Mouse (Mus musculus) limb, embryonic 13.5 days (tissue): ENCODE data around the gene Frmd4a. TPM values are rescaled to one million over a fixed set of nuclear protein-coding genes. Genes with fewer than 3 reads are reported as not detected.
"Not testable (repeated sequence)": the region's sequence is repeated elsewhere in the genome, so short reads cannot be mapped to it uniquely, and the experiment has no call there.

Experiments
- ATAC-seq: fragments of 200-750 bp; cut with Nextera tagmentation; 2 replicates; pipeline ENCODE4 v1.8.0; 2017; ENCODE audit warnings: low read depth, moderate number of reproducible peaks, moderate TSS enrichment; ENCODE audit not compliant: low FRiP score
- H3K27ac ChIP-seq: fragments of 300-500 bp; sonication (generic); 2 replicates; pipeline ENCODE4 v1.5.1; 2015; ENCODE audit warnings: inconsistent platforms, mild to moderate bottlenecking, moderate library complexity
- H3K27me3 ChIP-seq: fragments of 300-500 bp; sonication (generic); 2 replicates; pipeline ENCODE4 v1.6.1; 2015; ENCODE audit warnings: mild to moderate bottlenecking, inconsistent platforms
- H3K36me3 ChIP-seq: fragments of 300-500 bp; sonication (generic); 2 replicates; pipeline ENCODE4 v1.6.1; 2015; ENCODE audit warnings: inconsistent platforms, mild to moderate bottlenecking, moderate library complexity
- H3K4me1 ChIP-seq: fragments of 300-500 bp; sonication (generic); 2 replicates; pipeline ENCODE4 v1.6.1; 2015; ENCODE audit warnings: inconsistent platforms
- H3K4me2 ChIP-seq: fragments of 300-500 bp; sonication (generic); replicated peaks from 2 replicates; pipeline ENCODE4 v1.6.1; 2015; ENCODE audit warnings: inconsistent platforms, mild to moderate bottlenecking, moderate library complexity
- H3K4me3 ChIP-seq: fragments of 300-500 bp; sonication (generic); 2 replicates; pipeline ENCODE4 v1.5.1; 2015; ENCODE audit warnings: moderate library complexity, mild to moderate bottlenecking, inconsistent platforms
- H3K9ac ChIP-seq: fragments of 300-500 bp; sonication (generic); 2 replicates; pipeline ENCODE4 v1.6.1; 2015; ENCODE audit warnings: mild to moderate bottlenecking, inconsistent platforms
- H3K9me3 ChIP-seq: fragments of 300-500 bp; sonication (generic); 2 replicates; pipeline ENCODE4 v1.6.1; 2016; ENCODE audit warnings: inconsistent platforms
- WGBS: fragments of 180-500 bp; shearing (Covaris S2); methylation state at CpG from one replicate; pipeline ENCODE4 v1.1.7; 2015; 5-methylcytosine and 5-hydroxymethylcytosine counted together
- polyA plus RNA-seq: library from polyadenylated mRNA; unstranded; fragments of >200 nt; fragmentation: Nextera tagmentation; extraction: Ambion mirVana; gene quantifications from 2 replicates; pipeline ENCODE4 v1.2.1, GENCODE M21; 2015

The Frmd4a gene
- polyA plus RNA-seq, 1 experiment from 2014 or later, result 68.1 TPM

GRCm38 (mm10) chr2:4550017-4550763 lies 532.7 kb downstream of the Frmd4a start:
- no peaks in the 10 kb centered on the region for H3K9me3 ChIP-seq
- H3K4me1 ChIP-seq, result peaks cover 48% of the 10 kb centered on the region
- H3K4me3 ChIP-seq, result no peak overlapping the region
- H3K27me3 ChIP-seq, result no peaks in the 10 kb centered on the region
- no peak overlapping the region for H3K9ac ChIP-seq
- peaks cover 56% of the 10 kb centered on the region for H3K36me3 ChIP-seq
- H3K27ac ChIP-seq, result no peak overlapping the region
- no peak overlapping the region for H3K4me2 ChIP-seq
- 88% methylated on average over 10 of the region's 10 CpGs for WGBS
- no peak for ATAC-seq

- peaks cover 54% of the 10 kb centered on the region for H3K4me1 ChIP-seq
- no peak overlapping the region for H3K27ac ChIP-seq
- no peaks in the 10 kb centered on the region for H3K9me3 ChIP-seq
- H3K9ac ChIP-seq, result no peak overlapping the region
- no peak overlapping the region for H3K4me3 ChIP-seq
- WGBS, result 36% methylated on average over 2 of the region's 2 CpGs
- no peaks in the 10 kb centered on the region for H3K27me3 ChIP-seq
- ATAC-seq, result no peak
- peaks cover 46% of the 10 kb centered on the region for H3K36me3 ChIP-seq
- no peak overlapping the region for H3K4me2 ChIP-seq
Measured at GRCm38 (mm10) chr2:4551438-4551837, 533.9 kb downstream of the Frmd4a start.

GRCm38 (mm10) chr2:4551866-4552265 lies 534.3 kb downstream of the Frmd4a start:
- WGBS, result 76% methylated on average over 2 of the region's 2 CpGs
- Histone ChIP-seq H3K9ac (no peak overlapping the region), H3K9me3 (no peaks in the 10 kb centered on the region), H3K27ac (no peak overlapping the region), H3K27me3 (no peaks in the 10 kb centered on the region), H3K4me3 (no peak overlapping the region), H3K4me1 (peaks cover 54% of the 10 kb centered on the region), H3K4me2 (no peak overlapping the region), H3K36me3 (peaks cover 45% of the 10 kb centered on the region)
- no peak for ATAC-seq

- Histone ChIP-seq H3K9me3 (no peaks in the 10 kb centered on the region), H3K4me1 (peaks cover 54% of the 10 kb centered on the region), H3K4me3 (no peak overlapping the region), H3K4me2 (no peak overlapping the region), H3K27ac (no peak overlapping the region), H3K27me3 (no peaks in the 10 kb centered on the region), H3K36me3 (peaks cover 45% of the 10 kb centered on the region), H3K9ac (no peak overlapping the region)
- ATAC-seq, result no peak
- WGBS, result 90% methylated on average over 4 of the region's 4 CpGs
Measured at GRCm38 (mm10) chr2:4552486-4552885, 535.0 kb downstream of the Frmd4a start.

- Histone ChIP-seq H3K4me3 (no peak overlapping the region), H3K4me1 (peaks cover 66% of the 10 kb centered on the region), H3K9ac (no peak overlapping the region), H3K27ac (peak overlapping the region; percentile 69), H3K4me2 (no peak overlapping the region), H3K36me3 (peaks cover 26% of the 10 kb centered on the region), H3K27me3 (no peaks in the 10 kb centered on the region), H3K9me3 (no peaks in the 10 kb centered on the region)
- ATAC-seq, result no peak
- 14% methylated on average over 7 of the region's 7 CpGs for WGBS
Measured at GRCm38 (mm10) chr2:4555221-4555631, 537.7 kb downstream of the Frmd4a start.

GRCm38 (mm10) chr2:4556188-4556587 lies 538.7 kb downstream of the Frmd4a start:
- 14% methylated on average over 10 of the region's 10 CpGs for WGBS
- H3K36me3 ChIP-seq, result peaks cover 16% of the 10 kb centered on the region
- peaks cover 70% of the 10 kb centered on the region for H3K4me1 ChIP-seq
- H3K9me3 ChIP-seq, result no peaks in the 10 kb centered on the region
- no peak for ATAC-seq
- no peak overlapping the region for H3K9ac ChIP-seq
- H3K27ac ChIP-seq, result peak overlapping the region; percentile 69
- H3K27me3 ChIP-seq, result no peaks in the 10 kb centered on the region
- H3K4me3 ChIP-seq, result no peak overlapping the region
- H3K4me2 ChIP-seq, result peak overlapping the region; percentile 25

GRCm38 (mm10) chr2:4557028-4557427 lies 539.5 kb downstream of the Frmd4a start:
- Histone ChIP-seq H3K27ac (peak overlapping the region; percentile 95), H3K4me1 (peaks cover 72% of the 10 kb centered on the region), H3K27me3 (no peaks in the 10 kb centered on the region), H3K9me3 (no peaks in the 10 kb centered on the region), H3K9ac (peak overlapping the region; percentile 13; the same call in 1 of the 2 replicates), H3K4me2 (peak overlapping the region; percentile 25; the same call in 1 of the 2 replicates), H3K36me3 (peaks cover 12% of the 10 kb centered on the region), H3K4me3 (no peak overlapping the region)
- no peak for ATAC-seq
- 18% methylated on average over 4 of the region's 4 CpGs for WGBS

GRCm38 (mm10) chr2:4557466-4557865 lies 539.9 kb downstream of the Frmd4a start:
- Histone ChIP-seq H3K27me3 (no peaks in the 10 kb centered on the region), H3K4me2 (peak overlapping the region; percentile 25; the same call in 1 of the 2 replicates), H3K9me3 (no peaks in the 10 kb centered on the region), H3K9ac (no peak overlapping the region), H3K4me3 (0 out of 2 replicates have a peak overlapping the region, but pooled peaks have one; percentile 5), H3K4me1 (peaks cover 77% of the 10 kb centered on the region), H3K27ac (peak overlapping the region; percentile 95), H3K36me3 (peaks cover 12% of the 10 kb centered on the region)
- ATAC-seq, result 0 out of 2 replicates have a peak, but pooled peaks have one; percentile 16
- 17% methylated on average over 4 of the region's 4 CpGs for WGBS

- 14% methylated on average over 8 of the region's 8 CpGs for WGBS
- H3K4me3 ChIP-seq, result peak overlapping the region; percentile 51
- peak overlapping the region; percentile 78 for H3K4me2 ChIP-seq
- H3K4me1 ChIP-seq, result peaks cover 88% of the 10 kb centered on the region
- peak overlapping the region; percentile 95 for H3K27ac ChIP-seq
- no peaks in the 10 kb centered on the region for H3K9me3 ChIP-seq
- no peaks in the 10 kb centered on the region for H3K27me3 ChIP-seq
- peak overlapping the region; percentile 70 for H3K9ac ChIP-seq
- H3K36me3 ChIP-seq, result peaks cover 7% of the 10 kb centered on the region
- no peak for ATAC-seq
Measured at GRCm38 (mm10) chr2:4558651-4559203, 541.2 kb downstream of the Frmd4a start.

GRCm38 (mm10) chr2:4559211-4559882 lies 541.8 kb downstream of the Frmd4a start:
- Histone ChIP-seq H3K4me3 (peak overlapping the region; percentile 51), H3K4me1 (peaks cover 90% of the 10 kb centered on the region), H3K36me3 (peaks cover 11% of the 10 kb centered on the region; the same call in 1 of the 2 replicates), H3K9ac (peak overlapping the region; percentile 70), H3K4me2 (peak overlapping the region; percentile 78), H3K27ac (peak overlapping the region; percentile 95), H3K27me3 (no peaks in the 10 kb centered on the region), H3K9me3 (no peaks in the 10 kb centered on the region)
- peak; percentile 82 for ATAC-seq
- WGBS, result under 1% methylated on average over 26 of the region's 27 CpGs

GRCm38 (mm10) chr2:4559883-4560247 lies 542.3 kb downstream of the Frmd4a start:
- Histone ChIP-seq H3K4me2 (peak overlapping the region; percentile 78), H3K9ac (peak overlapping the region; percentile 70), H3K4me3 (peak overlapping the region; percentile 51), H3K27me3 (no peaks in the 10 kb centered on the region), H3K4me1 (peaks cover 92% of the 10 kb centered on the region), H3K36me3 (peaks cover 11% of the 10 kb centered on the region; the same call in 1 of the 2 replicates), H3K9me3 (no peaks in the 10 kb centered on the region), H3K27ac (peak overlapping the region; percentile 95)
- ATAC-seq, result peak; percentile 15; the same call in 1 of the 2 replicates
- WGBS, result 1% methylated on average over 8 of the region's 8 CpGs

GRCm38 (mm10) chr2:4560516-4560915 lies 543.0 kb downstream of the Frmd4a start:
- H3K27ac ChIP-seq, result peak overlapping the region; percentile 65
- peak overlapping the region; percentile 78 for H3K4me2 ChIP-seq
- H3K4me1 ChIP-seq, result peaks cover 91% of the 10 kb centered on the region
- ATAC-seq, H3K27me3 ChIP-seq, H3K9me3 ChIP-seq: not testable (repeated sequence)
- 0% methylated on average over 2 of the region's 2 CpGs for WGBS
- peaks cover 10% of the 10 kb centered on the region for H3K36me3 ChIP-seq
- H3K4me3 ChIP-seq, result peak overlapping the region; percentile 51
- H3K9ac ChIP-seq, result peak overlapping the region; percentile 70
